Mouse (Mus musculus) layer of hippocampus, postnatal 25 days (tissue): ENCODE measurements around the gene Cd93. TPM values are rescaled to one million over a fixed set of nuclear protein-coding genes. Genes with fewer than 3 reads are reported as not detected.

ENCODE experiments used
- DNase-seq, 2 experiments: peaks; one replicate each; pipeline ENCODE4 v3.0.0; 2022; ENCODE audit warnings: mixed read lengths in 2 of 2, low spot score in 1 of 2; ENCODE audit errors: extremely low spot score in 1 of 2
- total RNA-seq, 2 experiments: library from RNA; stranded (reverse); gene quantifications; 2 replicates each; pipeline ENCODE4 v1.2.3; 2021

Gene Cd93
- 1 to 10 TPM; 5.4 to 6.7 TPM for total RNA-seq

GRCm38 (mm10) chr2:148443249-148443958 is at the start of gene Cd93:
Gene Cd93 (minus strand): TSS chr2:148443563.
- no peak for DNase-seq

- DNase-seq = no peak
Observed at GRCm38 (mm10) chr2:148492108-148492507, 48.7 kb upstream of the Cd93 start.

- no peak for DNase-seq
Observed at GRCm38 (mm10) chr2:148490150-148490549, 46.8 kb upstream of the Cd93 start.

- no peak for DNase-seq
Observed at GRCm38 (mm10) chr2:148488885-148489284, 45.5 kb upstream of the Cd93 start.

GRCm38 (mm10) chr2:148485576-148485975 is 42.2 kb upstream of the Cd93 start:
- DNase-seq = no peak

- no peak for DNase-seq
Observed at GRCm38 (mm10) chr2:148480376-148480775, 37.0 kb upstream of the Cd93 start.

GRCm38 (mm10) chr2:148478141-148478701 is 34.9 kb upstream of the Cd93 start:
- no peak for DNase-seq

- no peak for DNase-seq
Observed at GRCm38 (mm10) chr2:148477346-148477745, 34.0 kb upstream of the Cd93 start.

- no peak for DNase-seq
Observed at GRCm38 (mm10) chr2:148476576-148476975, 33.2 kb upstream of the Cd93 start.

- no peak for DNase-seq
Observed at GRCm38 (mm10) chr2:148475879-148476495, 32.6 kb upstream of the Cd93 start.

GRCm38 (mm10) chr2:148469341-148470238 is 26.2 kb upstream of the Cd93 start:
- DNase-seq = no peak

GRCm38 (mm10) chr2:148467921-148468440 is 24.6 kb upstream of the Cd93 start:
- DNase-seq = no peak

GRCm38 (mm10) chr2:148455341-148455740 is 12.0 kb upstream of the Cd93 start:
- no peak for DNase-seq

GRCm38 (mm10) chr2:148454014-148454542 is 10.7 kb upstream of the Cd93 start:
- DNase-seq = no peak

GRCm38 (mm10) chr2:148453061-148453460 is 9.7 kb upstream of the Cd93 start:
- DNase-seq = no peak

GRCm38 (mm10) chr2:148451498-148451897 is 8.1 kb upstream of the Cd93 start:
- DNase-seq = no peak

GRCm38 (mm10) chr2:148450616-148451015 is 7.3 kb upstream of the Cd93 start:
- no peak for DNase-seq

- no peak for DNase-seq
Observed at GRCm38 (mm10) chr2:148449659-148450058, 6.3 kb upstream of the Cd93 start.

- no peak for DNase-seq
Observed at GRCm38 (mm10) chr2:148446446-148446845, 3.1 kb upstream of the Cd93 start.

- no peak for DNase-seq
Observed at GRCm38 (mm10) chr2:148445616-148446015, 2.3 kb upstream of the Cd93 start.
